Mouse (Mus musculus): ENCODE measurements around the gene Zfhx3. TPM values are rescaled to one million over a fixed set of nuclear protein-coding genes. Genes with fewer than 3 reads are reported as not detected.

Zfhx3 gene
- polyA plus RNA-seq, 1 experiment from 2014 or later = 8.2 TPM

DNA sequence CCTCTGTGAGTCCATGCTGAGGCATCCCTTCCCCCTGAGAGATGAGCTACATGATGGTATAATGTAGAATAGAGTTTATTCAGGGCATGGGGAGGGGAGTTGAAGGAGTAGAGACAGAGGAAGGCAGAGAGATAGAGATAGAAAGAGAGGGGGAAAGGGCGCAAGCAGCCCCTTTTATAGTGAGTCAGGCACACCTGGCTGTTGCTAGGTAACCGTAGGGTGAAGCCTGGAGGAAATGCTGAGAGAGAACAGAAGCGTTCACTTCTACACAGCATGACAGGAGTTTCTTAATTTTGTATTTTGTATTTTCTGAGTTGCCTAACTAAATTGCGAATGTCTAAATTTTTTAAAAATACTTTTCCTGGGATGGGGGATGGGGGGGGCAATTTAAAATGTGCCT, 128.0 kb downstream of the Zfhx3 start:
- DNase-seq (ENCODE audit: low spot score) = no peak
- no peak for TF ChIP-seq EP300 (IDR thresholded peaks at IDR 0.05)
- no peak for TF ChIP-seq CTCF (IDR thresholded peaks at IDR 0.05)
- Histone ChIP-seq H3K27me3 (replicated peaks; ENCODE audit: insufficient read depth, low read length) (no peaks in the 10 kb centered on the region), H3K4me3 (ENCODE audit: low read depth, low read length) (no peak overlapping the region), H3K36me3 (ENCODE audit: insufficient read depth, low read length) (no peaks in the 10 kb centered on the region), H3K27ac (ENCODE audit: low read length) (no peak overlapping the region), H3K9me3 (ENCODE audit: low read length) (no peaks in the 10 kb centered on the region), H3K4me2 (replicated peaks; ENCODE audit: low read depth, low read length) (no peak overlapping the region), H3K4me1 (ENCODE audit: insufficient read depth, low read depth, low read length) (no peaks in the 10 kb centered on the region), H3K9ac (replicated peaks; ENCODE audit: low read depth) (no peak overlapping the region)
- ATAC-seq = no peak
- 71% methylated on average over 4 of the region's 4 CpGs for WGBS

DNA sequence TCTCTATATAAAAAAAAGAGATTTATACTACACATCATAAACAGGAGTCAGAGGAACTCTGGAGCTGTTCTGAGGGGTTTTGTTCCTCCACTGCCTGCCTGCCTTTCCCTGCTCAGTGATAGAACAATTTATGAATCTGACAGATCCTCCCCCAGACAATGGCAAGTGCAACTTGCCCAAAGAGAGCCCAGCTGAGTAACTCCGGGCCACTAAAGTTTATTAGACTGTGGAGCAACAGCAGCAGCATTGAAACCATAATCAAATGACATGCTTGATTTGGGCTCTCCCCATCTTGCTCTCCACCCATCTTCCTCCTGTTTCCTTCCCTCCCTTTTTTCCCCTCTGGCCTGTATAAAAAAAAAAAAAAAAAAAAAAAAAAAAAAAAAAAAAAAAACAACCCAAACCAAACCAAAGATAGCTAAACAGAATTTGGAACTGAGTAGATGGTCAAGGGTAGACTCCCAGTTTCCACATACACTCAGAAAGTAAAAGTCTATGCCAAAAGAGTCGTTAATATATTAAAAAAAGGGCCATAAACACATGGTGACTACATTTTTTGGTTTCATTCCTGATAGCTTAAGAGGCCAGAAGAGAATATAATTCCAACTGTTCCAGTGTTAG, 129.8 kb downstream of the Zfhx3 start:
- no peak for TF ChIP-seq CTCF (IDR thresholded peaks at IDR 0.05)
- no peak for TF ChIP-seq EP300 (IDR thresholded peaks at IDR 0.05)
- Histone ChIP-seq H3K4me2 (replicated peaks; ENCODE audit: low read depth, low read length) (no peak overlapping the region), H3K4me1 (ENCODE audit: insufficient read depth, low read depth, low read length) (no peaks in the 10 kb centered on the region), H3K27me3 (replicated peaks; ENCODE audit: insufficient read depth, low read length) (no peaks in the 10 kb centered on the region), H3K4me3 (ENCODE audit: low read depth, low read length) (no peak overlapping the region), H3K27ac (ENCODE audit: low read length) (no peak overlapping the region), H3K9ac (replicated peaks; ENCODE audit: low read depth) (no peak overlapping the region), H3K9me3 (ENCODE audit: low read length) (no peaks in the 10 kb centered on the region), H3K36me3 (ENCODE audit: insufficient read depth, low read length) (no peaks in the 10 kb centered on the region)
- DNase-seq (ENCODE audit: low spot score) = no peak
- WGBS = 76% methylated on average over 2 of the region's 2 CpGs
- ATAC-seq = no peak

DNA sequence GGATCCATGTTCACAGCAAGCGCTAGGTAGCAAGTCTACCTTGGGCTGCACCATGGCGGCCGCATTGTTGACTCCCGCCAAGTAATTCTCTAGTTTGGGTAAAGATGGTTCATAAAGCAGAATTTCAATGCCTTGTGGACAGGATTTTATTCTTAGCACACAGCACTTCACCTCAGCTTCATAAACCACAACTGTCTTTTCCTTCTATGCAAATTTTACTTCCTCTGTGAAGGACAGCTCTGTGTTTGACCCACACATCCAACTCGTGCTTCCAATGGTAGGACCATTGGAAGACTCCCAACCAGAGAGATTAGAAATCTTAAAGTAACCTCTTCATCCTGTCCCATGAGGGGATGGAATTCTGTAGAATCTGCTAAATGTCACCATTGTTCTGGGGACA, 130.4 kb downstream of the Zfhx3 start:
- no peaks in the 10 kb centered on the region for H3K27me3 ChIP-seq (replicated peaks; ENCODE audit: insufficient read depth, low read length)
- ATAC-seq (no peak), DNase-seq (ENCODE audit: low spot score) (no peak)
- H3K4me3 ChIP-seq (ENCODE audit: low read depth, low read length) = no peak overlapping the region
- no peak for TF ChIP-seq CTCF (IDR thresholded peaks at IDR 0.05)
- no peak for TF ChIP-seq EP300 (IDR thresholded peaks at IDR 0.05)
- 84% methylated on average over 5 of the region's 5 CpGs for WGBS
- no peak overlapping the region for H3K27ac ChIP-seq (ENCODE audit: low read length)
- H3K4me2 ChIP-seq (replicated peaks; ENCODE audit: low read depth, low read length) = no peak overlapping the region
- H3K9me3 ChIP-seq (ENCODE audit: low read length) = no peaks in the 10 kb centered on the region
- no peaks in the 10 kb centered on the region for H3K4me1 ChIP-seq (ENCODE audit: insufficient read depth, low read depth, low read length)
- H3K9ac ChIP-seq (replicated peaks; ENCODE audit: low read depth) = no peak overlapping the region
- H3K36me3 ChIP-seq (ENCODE audit: insufficient read depth, low read length) = no peaks in the 10 kb centered on the region

DNA sequence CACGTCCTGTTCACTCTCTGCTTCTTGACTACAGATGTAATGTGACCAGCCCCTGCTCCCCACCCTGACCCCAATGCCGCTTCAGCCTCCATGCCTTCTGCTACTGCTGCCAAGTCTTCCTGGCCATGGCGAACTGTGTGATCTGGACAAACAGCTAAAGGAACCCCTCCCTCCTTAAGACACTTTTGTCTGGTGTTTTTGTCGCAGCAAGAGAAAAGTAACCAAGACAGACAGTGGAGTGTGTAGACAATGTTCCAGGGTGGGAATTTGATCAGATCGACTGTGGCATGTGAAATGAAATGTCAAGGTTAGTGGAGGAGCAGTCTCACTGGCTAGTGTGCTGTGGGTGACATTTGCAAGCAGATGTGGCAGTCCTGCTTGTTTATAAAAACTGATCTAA, 132.7 kb downstream of the Zfhx3 start:
- no peak overlapping the region for H3K4me2 ChIP-seq (replicated peaks; ENCODE audit: low read depth, low read length)
- H3K9ac ChIP-seq (replicated peaks; ENCODE audit: low read depth) = no peak overlapping the region
- H3K4me3 ChIP-seq (ENCODE audit: low read depth, low read length) = no peak overlapping the region
- H3K27me3 ChIP-seq (replicated peaks; ENCODE audit: insufficient read depth, low read length) = no peaks in the 10 kb centered on the region
- DNase-seq (ENCODE audit: low spot score) = no peak
- H3K9me3 ChIP-seq (ENCODE audit: low read length) = no peaks in the 10 kb centered on the region
- H3K36me3 ChIP-seq (ENCODE audit: insufficient read depth, low read length) = no peaks in the 10 kb centered on the region
- 75% methylated on average over 5 of the region's 5 CpGs for WGBS
- H3K4me1 ChIP-seq (ENCODE audit: insufficient read depth, low read depth, low read length) = no peaks in the 10 kb centered on the region
- no peak overlapping the region for H3K27ac ChIP-seq (ENCODE audit: low read length)
- TF ChIP-seq CTCF (IDR thresholded peaks at IDR 0.05) (no peak), EP300 (IDR thresholded peaks at IDR 0.05) (no peak)
- ATAC-seq = no peak

DNA sequence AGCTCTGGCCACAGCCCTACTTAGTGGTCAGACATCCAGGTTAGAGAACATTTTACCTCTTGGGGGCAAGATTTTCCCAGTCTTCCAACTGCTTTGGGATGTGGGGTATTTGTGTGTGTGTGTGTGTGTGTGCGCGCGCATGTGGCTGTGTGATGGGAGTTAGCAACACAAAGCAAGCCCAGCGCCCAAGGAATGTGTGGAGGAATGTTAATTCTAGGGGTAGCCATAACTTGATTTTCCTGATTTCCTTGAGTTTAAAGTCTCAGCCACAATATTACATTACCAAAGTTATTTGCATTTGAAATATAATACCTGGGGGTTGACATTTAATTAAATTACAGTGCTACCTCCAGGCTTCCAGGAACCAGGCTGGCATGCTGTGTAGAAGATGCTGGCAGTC, 136.3 kb downstream of the Zfhx3 start:
- 86% methylated on average over 4 of the region's 4 CpGs for WGBS

DNA sequence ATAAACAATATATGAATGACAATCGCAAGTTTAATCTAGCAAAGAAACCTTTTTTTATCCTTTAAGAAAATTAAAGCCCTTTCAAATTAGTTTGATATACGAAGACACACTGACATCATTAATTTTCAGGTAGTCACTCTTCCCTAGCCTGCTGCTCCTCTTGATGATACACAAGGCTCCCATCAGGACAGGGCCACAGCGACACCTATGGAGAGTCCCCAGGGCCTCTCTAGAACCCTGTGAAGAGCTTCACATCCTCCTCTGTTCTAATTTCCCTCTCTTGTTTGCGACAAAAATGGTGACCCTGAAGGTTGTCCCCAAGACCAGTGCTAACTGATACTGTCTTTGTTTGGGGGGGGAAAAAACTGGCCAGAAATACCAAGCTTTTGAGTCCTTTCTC, 144.5 kb downstream of the Zfhx3 start:
- Histone ChIP-seq H3K4me2 (replicated peaks; ENCODE audit: low read depth, low read length) (no peak overlapping the region), H3K27ac (ENCODE audit: low read length) (no peak overlapping the region), H3K9me3 (ENCODE audit: low read length) (no peaks in the 10 kb centered on the region), H3K27me3 (replicated peaks; ENCODE audit: insufficient read depth, low read length) (no peaks in the 10 kb centered on the region), H3K36me3 (ENCODE audit: insufficient read depth, low read length) (no peaks in the 10 kb centered on the region), H3K4me1 (ENCODE audit: insufficient read depth, low read depth, low read length) (no peaks in the 10 kb centered on the region), H3K4me3 (ENCODE audit: low read depth, low read length) (no peak overlapping the region), H3K9ac (replicated peaks; ENCODE audit: low read depth) (no peak overlapping the region)
- WGBS = 65% methylated on average over 4 of the region's 4 CpGs
- ATAC-seq (no peak), DNase-seq (ENCODE audit: low spot score) (no peak)
- TF ChIP-seq CTCF (IDR thresholded peaks at IDR 0.05) = peak; percentile 14; the same call in 1 of the 2 replicates
- no peak for TF ChIP-seq EP300 (IDR thresholded peaks at IDR 0.05)

More for the DNA sequence above, 136.3 kb downstream of the Zfhx3 start:
- no peak overlapping the region for H3K4me2 ChIP-seq (replicated peaks; ENCODE audit: low read depth, low read length)
- no peak overlapping the region for H3K4me3 ChIP-seq (ENCODE audit: low read depth, low read length)
- no peak overlapping the region for H3K9ac ChIP-seq (replicated peaks; ENCODE audit: low read depth)
- H3K36me3 ChIP-seq (ENCODE audit: insufficient read depth, low read length) = no peaks in the 10 kb centered on the region
- no peaks in the 10 kb centered on the region for H3K27me3 ChIP-seq (replicated peaks; ENCODE audit: insufficient read depth, low read length)
- no peak for DNase-seq (ENCODE audit: low spot score)
- no peaks in the 10 kb centered on the region for H3K9me3 ChIP-seq (ENCODE audit: low read length)
- no peak overlapping the region for H3K27ac ChIP-seq (ENCODE audit: low read length)
- H3K4me1 ChIP-seq (ENCODE audit: insufficient read depth, low read depth, low read length) = no peaks in the 10 kb centered on the region
- no peak for TF ChIP-seq CTCF (IDR thresholded peaks at IDR 0.05)
- TF ChIP-seq EP300 (IDR thresholded peaks at IDR 0.05) = no peak
- no peak for ATAC-seq

DNA sequence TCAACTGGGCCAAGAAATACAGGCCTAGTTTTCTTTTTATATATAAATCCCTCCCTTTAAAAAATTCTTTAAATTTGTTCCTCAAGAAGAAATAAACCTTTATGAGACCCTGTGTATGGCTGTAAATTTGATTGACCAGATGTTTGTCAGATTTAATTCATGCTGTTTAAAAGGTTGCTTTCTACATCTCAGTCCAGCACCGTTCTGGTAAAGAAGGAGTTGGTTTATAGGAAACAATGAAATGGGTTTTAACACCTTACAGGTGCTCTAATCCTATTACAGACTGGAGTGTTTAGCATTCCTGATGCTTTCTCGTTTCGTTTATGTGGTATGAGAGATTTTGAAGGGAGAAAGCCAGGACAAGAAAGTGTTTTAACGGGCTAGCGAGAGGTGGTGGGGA, 147.2 kb downstream of the Zfhx3 start:
- DNase-seq (ENCODE audit: low spot score) = no peak
- Histone ChIP-seq H3K27ac (ENCODE audit: low read length) (no peak overlapping the region), H3K9ac (replicated peaks; ENCODE audit: low read depth) (no peak overlapping the region), H3K9me3 (ENCODE audit: low read length) (no peaks in the 10 kb centered on the region), H3K27me3 (replicated peaks; ENCODE audit: insufficient read depth, low read length) (no peaks in the 10 kb centered on the region), H3K4me1 (ENCODE audit: insufficient read depth, low read depth, low read length) (no peaks in the 10 kb centered on the region), H3K4me2 (replicated peaks; ENCODE audit: low read depth, low read length) (no peak overlapping the region), H3K36me3 (ENCODE audit: insufficient read depth, low read length) (no peaks in the 10 kb centered on the region), H3K4me3 (ENCODE audit: low read depth, low read length) (no peak overlapping the region)
- no peak for ATAC-seq
- no peak for TF ChIP-seq CTCF (IDR thresholded peaks at IDR 0.05)
- TF ChIP-seq EP300 (IDR thresholded peaks at IDR 0.05) = no peak
- WGBS = 78% methylated on average over 5 of the region's 5 CpGs
